Mouse (Mus musculus) neural tube, embryonic 15.5 days (tissue): ENCODE measurements around the gene Fam173a. TPM values are rescaled to one million over a fixed set of nuclear protein-coding genes. Genes with fewer than 3 reads are reported as not detected.

Source experiments
- ATAC-seq: fragments of 200-750 bp; cut with Nextera tagmentation; 2 replicates; pipeline ENCODE4 v1.8.0; 2017; ENCODE audit warnings: mild to moderate bottlenecking, moderate TSS enrichment, moderate library complexity; ENCODE audit not compliant: low FRiP score
- H3K27ac ChIP-seq: fragments of 300-500 bp; sonication (generic); replicated peaks from 2 replicates; pipeline ENCODE4 v1.5.1; 2015; ENCODE audit warnings: mild to moderate bottlenecking, inconsistent platforms
- H3K27me3 ChIP-seq: fragments of 300-500 bp; sonication (generic); replicated peaks from 2 replicates; pipeline ENCODE4 v1.6.1; 2015; ENCODE audit warnings: inconsistent platforms
- H3K36me3 ChIP-seq: fragments of 300-500 bp; sonication (generic); 2 replicates; pipeline ENCODE4 v1.6.1; 2015; ENCODE audit warnings: inconsistent platforms
- H3K4me1 ChIP-seq: fragments of 300-500 bp; sonication (generic); 2 replicates; pipeline ENCODE4 v1.6.1; 2015; ENCODE audit warnings: inconsistent platforms
- H3K4me2 ChIP-seq: fragments of 300-500 bp; sonication (generic); 2 replicates; pipeline ENCODE4 v1.6.1; 2015; ENCODE audit warnings: inconsistent platforms, mild to moderate bottlenecking, moderate library complexity
- H3K4me3 ChIP-seq: fragments of 300-500 bp; sonication (generic); replicated peaks from 2 replicates; pipeline ENCODE4 v1.5.1; 2015; ENCODE audit warnings: mild to moderate bottlenecking, inconsistent platforms
- H3K9ac ChIP-seq: fragments of 300-500 bp; sonication (generic); replicated peaks from 2 replicates; pipeline ENCODE4 v1.6.1; 2015; ENCODE audit warnings: mild to moderate bottlenecking, inconsistent platforms
- H3K9me3 ChIP-seq: fragments of 300-500 bp; sonication (generic); replicated peaks from 2 replicates; pipeline ENCODE4 v1.6.1; 2016; ENCODE audit warnings: inconsistent platforms
- WGBS: fragments of 180-500 bp; shearing (Covaris S2); methylation state at CpG from one replicate; pipeline ENCODE4 v1.1.7; 2015; ENCODE audit warnings: mixed read lengths; 5-methylcytosine and 5-hydroxymethylcytosine counted together
- polyA plus RNA-seq: library from polyadenylated mRNA; unstranded; fragments of >200 nt; fragmentation: Nextera tagmentation; extraction: Ambion mirVana; gene quantifications from 2 replicates; pipeline ENCODE4 v1.2.1, GENCODE M21; 2015

Fam173a gene
- polyA plus RNA-seq, 1 experiment from 2014 or later: 94.1 TPM

DNA sequence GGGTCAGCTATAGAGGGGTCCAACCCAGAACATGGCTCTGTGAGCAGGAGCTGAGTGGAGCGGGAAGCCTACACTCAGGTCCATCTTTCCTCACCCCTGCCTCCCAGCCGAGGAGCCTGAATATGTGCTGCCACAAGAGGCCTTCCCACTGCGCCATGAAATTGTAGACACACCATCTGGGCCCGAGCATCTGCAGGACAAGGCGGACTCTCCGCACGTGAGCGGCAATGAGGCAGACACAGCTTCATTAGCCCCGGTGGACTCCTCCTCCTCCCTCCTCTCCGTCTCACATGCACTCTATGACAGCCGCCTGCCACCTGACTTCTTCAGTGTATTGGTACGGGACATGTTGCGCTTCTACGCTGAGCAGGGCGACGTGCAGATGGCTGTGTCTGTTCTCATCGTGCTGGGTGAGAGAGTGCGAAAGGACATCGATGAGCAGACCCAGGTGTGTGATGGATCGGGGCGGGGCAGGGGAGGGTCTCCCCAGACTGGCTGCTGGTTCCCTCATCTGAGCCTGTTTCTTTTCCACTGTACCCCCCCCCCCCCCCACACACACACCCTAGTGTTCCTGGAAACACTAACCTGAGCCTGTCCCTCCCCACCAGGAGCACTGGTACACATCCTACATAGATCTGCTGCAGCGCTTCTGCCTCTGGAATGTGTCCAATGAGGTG, 35.0 kb upstream of the Fam173a start:
- peaks cover 43% of the 10 kb centered on the region for H3K36me3 ChIP-seq
- peak overlapping the region; percentile 98; the same call in 1 of the 2 replicates for H3K4me2 ChIP-seq
- peak overlapping the region; percentile 77; the same call in 1 of the 2 replicates for H3K9ac ChIP-seq
- 84% methylated on average over 22 of the region's 22 CpGs for WGBS
- 0 out of 2 replicates have a peak overlapping the region, but pooled peaks have one; percentile 94 for H3K27ac ChIP-seq
- H3K4me3 ChIP-seq: no peak overlapping the region
- H3K4me1 ChIP-seq: peaks cover 85% of the 10 kb centered on the region
- ATAC-seq: no peak
- no peaks in the 10 kb centered on the region for H3K27me3 ChIP-seq
- H3K9me3 ChIP-seq: no peaks in the 10 kb centered on the region

DNA sequence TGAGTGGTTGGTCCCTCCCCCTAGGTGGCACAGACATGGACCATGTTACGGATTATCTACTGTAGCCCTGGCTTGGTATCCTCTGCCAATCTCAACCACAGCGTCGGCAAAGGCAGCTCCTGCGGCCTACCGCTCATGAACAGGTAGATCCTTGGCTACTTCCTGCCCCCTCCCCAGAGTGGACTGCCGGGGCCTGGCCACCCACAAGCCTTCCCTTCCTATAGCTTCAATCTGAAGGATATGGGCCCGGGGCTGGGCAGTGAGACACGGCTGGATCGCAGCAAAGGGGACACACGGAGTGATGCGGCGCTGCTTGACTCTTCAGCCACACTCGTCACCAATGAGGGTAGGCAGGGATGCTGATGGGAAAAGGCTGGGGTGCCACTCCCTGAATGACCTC, 34.3 kb upstream of the Fam173a start:
- Histone ChIP-seq H3K9ac (0 out of 2 replicates have a peak overlapping the region, but pooled peaks have one; percentile 7), H3K4me3 (no peak overlapping the region), H3K4me2 (no peak overlapping the region), H3K9me3 (no peaks in the 10 kb centered on the region), H3K36me3 (peaks cover 43% of the 10 kb centered on the region), H3K27me3 (no peaks in the 10 kb centered on the region), H3K4me1 (peaks cover 83% of the 10 kb centered on the region), H3K27ac (no peak overlapping the region)
- 96% methylated on average over 13 of the region's 13 CpGs for WGBS
- ATAC-seq: no peak

DNA sequence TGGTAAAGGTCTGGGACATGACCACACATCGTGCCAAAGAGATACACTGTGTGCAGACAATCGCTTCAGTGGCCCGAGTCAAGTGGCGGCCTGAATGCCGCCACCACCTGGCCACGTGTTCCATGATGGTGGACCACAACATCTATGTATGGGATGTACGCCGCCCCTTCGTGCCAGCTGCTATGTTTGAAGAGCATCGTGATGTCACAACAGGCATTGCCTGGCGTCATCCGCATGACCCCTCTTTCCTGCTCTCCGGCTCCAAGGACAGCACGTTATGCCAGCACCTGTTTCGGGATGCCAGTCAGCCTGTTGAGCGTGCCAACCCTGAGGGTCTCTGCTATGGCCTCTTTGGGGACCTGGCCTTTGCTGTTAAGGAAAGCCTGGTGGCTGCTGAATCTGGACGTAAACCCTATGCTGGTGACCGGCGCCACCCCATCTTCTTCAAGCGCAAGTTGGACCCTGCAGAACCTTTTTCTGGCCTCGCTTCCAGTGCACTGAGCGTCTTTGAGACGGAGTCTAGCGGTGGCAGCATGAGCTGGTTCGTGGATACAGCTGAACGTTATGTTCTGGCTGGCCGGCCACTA, 33.4 kb upstream of the Fam173a start:
- Histone ChIP-seq H3K4me1 (peaks cover 74% of the 10 kb centered on the region), H3K9me3 (no peaks in the 10 kb centered on the region), H3K27me3 (no peaks in the 10 kb centered on the region), H3K9ac (no peak overlapping the region), H3K27ac (no peak overlapping the region), H3K4me3 (no peak overlapping the region; the same call in 1 of the 2 replicates), H3K36me3 (peaks cover 36% of the 10 kb centered on the region), H3K4me2 (no peak overlapping the region)
- ATAC-seq: no peak
- 97% methylated on average over 27 of the region's 27 CpGs for WGBS

DNA sequence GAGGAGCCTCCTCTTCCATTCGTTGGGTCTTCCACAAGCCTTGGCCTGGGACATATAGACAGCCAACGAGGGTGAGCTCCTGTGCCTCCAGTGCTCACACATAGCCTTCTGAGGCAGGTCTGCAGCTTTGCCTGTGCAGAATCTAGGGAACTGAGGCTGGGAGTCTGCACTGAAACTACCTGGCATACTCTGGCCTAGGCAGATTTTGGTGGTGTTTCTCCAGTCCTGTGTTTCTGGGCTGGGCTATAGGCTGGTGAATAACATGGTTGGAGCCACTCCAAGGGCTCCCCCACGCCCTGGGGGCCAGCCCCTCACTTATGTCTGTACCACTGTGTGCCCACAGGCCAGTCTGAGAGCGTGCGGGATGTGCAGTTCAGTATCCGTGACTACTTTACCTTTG, 32.6 kb upstream of the Fam173a start:
- Histone ChIP-seq H3K9me3 (no peaks in the 10 kb centered on the region), H3K36me3 (peaks cover 30% of the 10 kb centered on the region), H3K9ac (no peak overlapping the region), H3K27ac (no peak overlapping the region), H3K4me2 (peak overlapping the region; percentile 98), H3K4me1 (peaks cover 66% of the 10 kb centered on the region), H3K4me3 (0 out of 2 replicates have a peak overlapping the region, but pooled peaks have one; percentile 3), H3K27me3 (peaks cover under 1% of the 10 kb centered on the region)
- 94% methylated on average over 6 of the region's 6 CpGs for WGBS
- no peak for ATAC-seq

DNA sequence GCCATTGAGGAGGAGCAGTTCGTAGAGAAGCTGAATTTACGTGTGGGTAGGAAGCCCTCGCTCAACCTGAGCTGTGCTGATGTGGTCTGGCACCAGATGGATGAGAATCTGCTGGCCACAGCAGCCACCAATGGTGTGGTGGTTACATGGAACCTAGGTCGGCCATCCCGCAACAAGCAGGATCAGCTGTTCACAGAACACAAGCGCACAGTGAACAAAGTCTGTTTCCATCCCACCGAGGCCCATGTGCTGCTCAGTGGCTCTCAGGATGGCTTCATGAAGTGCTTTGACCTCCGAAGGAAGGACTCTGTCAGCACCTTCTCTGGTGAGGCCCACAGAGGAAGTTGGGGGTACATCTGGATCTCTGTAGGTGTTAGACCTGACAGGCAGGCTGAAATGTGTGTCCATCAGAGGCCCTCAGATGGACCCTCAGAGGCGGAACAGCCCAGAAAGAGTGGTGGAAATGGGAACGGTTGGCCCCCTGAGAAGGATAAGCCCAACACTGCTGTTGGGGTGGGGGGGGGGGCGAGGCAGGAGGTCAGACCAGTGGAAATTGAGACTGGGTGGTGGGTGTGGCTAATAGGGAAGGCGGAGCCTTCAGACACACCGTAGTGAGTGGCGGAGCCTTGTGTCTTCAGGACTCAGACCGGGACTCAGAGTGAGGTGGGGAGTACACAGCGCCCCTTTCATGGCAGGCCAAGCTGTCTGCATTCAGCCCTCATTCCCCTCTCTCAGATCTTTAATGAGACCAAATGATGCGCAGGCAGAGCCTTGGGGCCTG, 31.9 kb upstream of the Fam173a start:
- H3K4me1 ChIP-seq: peaks cover 58% of the 10 kb centered on the region
- peak overlapping the region; percentile 98 for H3K4me2 ChIP-seq
- peak overlapping the region; percentile 81 for H3K9ac ChIP-seq
- peak overlapping the region; percentile 65 for H3K4me3 ChIP-seq
- WGBS: 75% methylated on average over 17 of the region's 17 CpGs
- peaks cover 32% of the 10 kb centered on the region for H3K36me3 ChIP-seq
- no peak for ATAC-seq
- H3K27me3 ChIP-seq: peaks cover 8% of the 10 kb centered on the region
- no peaks in the 10 kb centered on the region for H3K9me3 ChIP-seq
- 0 out of 2 replicates have a peak overlapping the region, but pooled peaks have one; percentile 83 for H3K27ac ChIP-seq

DNA sequence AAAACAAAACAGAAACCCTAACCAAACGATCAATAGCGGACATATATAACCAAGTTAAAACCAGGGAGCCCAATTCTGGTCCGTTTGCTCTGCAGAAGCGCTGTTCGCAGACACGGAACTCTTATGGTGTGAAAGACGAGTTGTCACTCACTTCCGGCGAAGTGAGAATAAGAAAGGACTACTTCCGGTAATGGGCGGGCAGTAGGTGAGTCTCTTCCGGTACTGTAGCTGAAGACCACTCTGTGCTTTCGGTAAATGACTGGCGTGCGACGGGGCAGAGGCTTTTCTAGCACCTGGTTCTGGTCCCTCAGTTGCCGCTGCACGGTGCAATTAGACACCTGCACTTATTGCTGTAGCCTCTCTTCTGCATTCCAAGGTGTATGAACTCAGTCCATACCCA, 30.8 kb upstream of the Fam173a start, which contains the start of gene Wdr24:
Wdr24 (plus strand) TSS at position 176 of the 400 bp plus-strand sequence.
- H3K27ac ChIP-seq: peak within 1 kb of the TSS; percentile 83
- H3K9me3 ChIP-seq: no peaks in the 10 kb centered on the region
- peak within 1 kb of the TSS; percentile 81 for H3K9ac ChIP-seq
- peak within 1 kb of the TSS; percentile 98 for H3K4me2 ChIP-seq
- H3K36me3 ChIP-seq: peaks cover 38% of the 10 kb centered on the region
- peaks cover 53% of the 10 kb centered on the region for H3K4me1 ChIP-seq
- H3K4me3 ChIP-seq: peak within 1 kb of the TSS; percentile 65
- ATAC-seq: peak; percentile 71
- peaks cover 19% of the 10 kb centered on the region for H3K27me3 ChIP-seq
- WGBS: under 1% methylated on average over 18 of the region's 18 CpGs

DNA sequence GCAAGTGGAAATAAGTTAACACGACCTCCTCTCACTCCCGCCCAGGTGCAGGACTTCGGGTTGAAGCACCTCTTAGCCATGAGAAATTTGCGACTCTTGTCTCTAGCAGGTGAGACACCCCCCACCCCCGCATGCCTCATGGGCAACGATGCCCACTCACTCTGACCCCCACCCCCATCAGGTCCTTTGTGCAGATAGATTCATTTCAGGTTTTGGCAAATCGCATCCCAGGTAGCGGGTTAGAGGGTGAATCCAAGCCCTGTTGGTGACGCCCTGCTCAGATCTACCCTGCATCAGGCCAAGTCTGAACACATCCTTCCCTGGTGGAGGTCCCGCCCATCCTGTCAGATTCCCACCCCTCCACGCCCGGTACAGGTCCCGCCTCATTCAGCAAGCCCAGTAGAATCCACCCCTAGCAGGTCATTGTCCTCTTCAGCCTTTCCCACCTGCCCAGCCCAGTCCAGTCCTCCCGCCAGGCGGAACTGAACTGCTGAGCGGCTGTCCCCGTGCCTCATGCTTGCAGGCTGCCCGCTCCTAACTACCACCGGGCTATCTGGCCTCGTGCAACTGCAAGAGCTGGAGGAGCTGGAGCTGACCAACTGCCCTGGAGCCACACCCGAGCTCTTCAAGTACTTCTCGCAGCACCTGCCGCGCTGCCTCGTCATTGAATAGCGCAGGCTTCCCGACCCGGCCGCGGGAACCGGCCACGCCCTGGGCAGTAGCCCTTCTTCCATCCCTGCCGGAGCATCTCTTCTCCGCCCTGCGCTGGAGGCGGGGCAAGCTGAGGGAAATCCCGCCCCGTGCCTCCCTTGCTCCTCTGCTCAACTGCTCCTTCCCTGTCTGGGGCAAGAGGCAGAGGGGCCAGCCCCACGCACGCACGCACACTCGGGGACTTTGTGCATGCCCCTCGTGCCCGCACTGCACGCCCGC, 26.4 kb upstream of the Fam173a start:
- H3K27ac ChIP-seq: no peak overlapping the region
- peaks cover 14% of the 10 kb centered on the region for H3K4me1 ChIP-seq
- H3K4me2 ChIP-seq: no peak overlapping the region
- peaks cover 38% of the 10 kb centered on the region for H3K27me3 ChIP-seq
- peaks cover 37% of the 10 kb centered on the region for H3K36me3 ChIP-seq
- WGBS: 12% methylated on average over 46 of the region's 46 CpGs
- no peak for ATAC-seq
- H3K9ac ChIP-seq: no peak overlapping the region
- H3K9me3 ChIP-seq: no peaks in the 10 kb centered on the region
- H3K4me3 ChIP-seq: no peak overlapping the region

- Histone ChIP-seq H3K4me3 (no peak overlapping the region), H3K4me2 (no peak overlapping the region), H3K9ac (no peak overlapping the region), H3K4me1 (peaks cover 20% of the 10 kb centered on the region), H3K27me3 (peaks cover 38% of the 10 kb centered on the region), H3K27ac (no peak overlapping the region), H3K36me3 (peaks cover 37% of the 10 kb centered on the region), H3K9me3 (no peaks in the 10 kb centered on the region)
- ATAC-seq: no peak
- WGBS: 88% methylated on average over 11 of the region's 11 CpGs
These were observed 25.0 kb upstream of the Fam173a start for GRCm38 (mm10) chr17:25817662-25818061.

DNA sequence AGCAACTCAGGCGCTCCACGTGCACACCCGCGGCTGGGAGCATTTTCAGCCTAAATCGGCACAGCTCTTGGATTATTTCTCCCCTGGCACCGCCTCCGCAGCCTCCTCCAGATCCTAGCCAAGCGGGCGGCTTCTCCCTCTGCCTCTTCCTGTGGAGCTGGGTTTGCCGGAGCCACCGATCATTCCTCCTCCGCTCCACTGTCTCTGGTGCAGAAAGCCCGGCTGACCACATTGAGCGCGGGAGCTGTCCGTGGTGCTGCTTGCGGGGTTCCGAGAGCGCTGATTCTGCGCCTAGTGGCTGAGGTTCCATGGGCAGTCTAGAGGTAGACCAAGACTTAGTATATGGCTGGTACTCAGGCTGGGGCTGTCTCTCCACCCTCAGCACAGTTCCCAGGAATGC, 20.8 kb upstream of the Fam173a start:
- 2% methylated on average over 20 of the region's 20 CpGs for WGBS
- Histone ChIP-seq H3K27ac (no peak overlapping the region; the same call in 1 of the 2 replicates), H3K4me1 (peaks cover 48% of the 10 kb centered on the region), H3K9ac (peak overlapping the region; percentile 29; the same call in 1 of the 2 replicates), H3K36me3 (peaks cover 21% of the 10 kb centered on the region), H3K9me3 (no peaks in the 10 kb centered on the region), H3K4me3 (peak overlapping the region; percentile 14), H3K27me3 (peaks cover 19% of the 10 kb centered on the region), H3K4me2 (peak overlapping the region; percentile 47)
- no peak for ATAC-seq

DNA sequence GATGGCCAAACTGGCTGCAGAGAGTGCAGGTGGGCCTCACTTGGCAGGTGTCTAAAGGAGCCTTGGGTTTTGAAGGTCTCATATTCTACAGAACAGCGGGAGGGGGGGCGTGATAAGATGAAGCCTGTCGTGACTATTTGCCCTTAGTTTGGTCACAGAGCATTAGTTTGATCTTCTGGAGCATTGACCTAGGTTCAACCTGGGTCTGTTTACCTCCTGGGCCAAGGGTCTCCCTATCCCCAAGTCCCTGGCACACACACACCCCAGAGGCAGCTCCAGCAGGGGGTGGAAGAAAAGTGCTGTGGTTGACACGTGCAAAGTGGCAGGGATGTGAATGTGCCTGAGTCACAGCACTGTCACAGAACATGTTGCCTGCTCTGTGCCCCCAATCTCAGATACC, 18.2 kb upstream of the Fam173a start:
- no peaks in the 10 kb centered on the region for H3K27me3 ChIP-seq
- peak overlapping the region; percentile 94 for H3K4me2 ChIP-seq
- H3K36me3 ChIP-seq: no peaks in the 10 kb centered on the region
- H3K4me1 ChIP-seq: peaks cover 56% of the 10 kb centered on the region
- no peaks in the 10 kb centered on the region for H3K9me3 ChIP-seq
- no peak for ATAC-seq
- WGBS: 78% methylated on average over 4 of the region's 4 CpGs
- no peak overlapping the region for H3K9ac ChIP-seq
- peak overlapping the region; percentile 96 for H3K4me3 ChIP-seq
- no peak overlapping the region for H3K27ac ChIP-seq
